ENCODE assay signal across 8 mouse cellular contexts in genomic region chr4:143324925-143325624, GRCm38 (mm10). TPM values are rescaled to one million over a fixed set of nuclear protein-coding genes. Genes with fewer than 3 reads are reported as not detected.
DNase-seq lines count a peak whose midpoint lies in the region; ATAC-seq and TF ChIP-seq lines count a peak whose summit lies in the region.

No protein-coding gene starts in this region.

- H3K36me3 ChIP-seq in heart, adult 2 months (ENCODE audit: control insufficient read depth, insufficient read depth, low read length), result no peaks in the 10 kb centered on the region
- peaks cover 7% of the 10 kb centered on the region; the same call in 1 of the 2 replicates for H3K36me3 ChIP-seq in hindbrain, embryonic 10.5 days

- no peaks in the 10 kb centered on the region for H3K4me1 ChIP-seq in heart, adult 2 months (ENCODE audit: control insufficient read depth, insufficient read depth, low read length)
- peaks cover 24% of the 10 kb centered on the region for H3K4me1 ChIP-seq in hindbrain, embryonic 10.5 days (replicated peaks)

- peak; percentile 28 for ATAC-seq in megakaryocyte progenitor cell, adult 5-6 weeks (replicated peaks; ENCODE audit: poor library complexity)

- no peak for TF ChIP-seq POLR2A in heart, adult 2 months (IDR thresholded peaks at IDR 0.05; ENCODE audit: insufficient read depth, low read depth, low read length)
- no peak for TF ChIP-seq POLR2A in brain, embryonic 14.5 days (IDR thresholded peaks at IDR 0.05; ENCODE audit: borderline replicate concordance, extremely low read depth, insufficient read depth, insufficient read length, poor library complexity, severe bottlenecking)

- H3K4me3 ChIP-seq in heart, adult 2 months, result peak overlapping the region; percentile 24
- H3K4me3 ChIP-seq in hindbrain, embryonic 10.5 days, result peak overlapping the region; percentile 41

- H3K9me3 ChIP-seq in hindbrain, embryonic 10.5 days, result no peaks in the 10 kb centered on the region

- no peak for TF ChIP-seq CTCF in heart, adult 2 months (IDR thresholded peaks at IDR 0.05)
- no peak for TF ChIP-seq CTCF in brain, embryonic 14.5 days (IDR thresholded peaks at IDR 0.05; ENCODE audit: borderline replicate concordance, extremely low read depth, insufficient read depth, insufficient read length)

- WGBS in heart, adult 2 months, result 24% methylated on average over 15 of the region's 15 CpGs
- 31% methylated on average over 15 of the region's 15 CpGs for WGBS in hindbrain, embryonic 10.5 days

- H3K27me3 ChIP-seq in heart, adult 2 months (ENCODE audit: control insufficient read depth, insufficient read depth, low read length), result no peaks in the 10 kb centered on the region
- H3K27me3 ChIP-seq in hindbrain, embryonic 10.5 days (ENCODE audit: insufficient read depth, poor library complexity, severe bottlenecking), result no peaks in the 10 kb centered on the region

- no peak overlapping the region for H3K27ac ChIP-seq in heart, adult 2 months
- H3K27ac ChIP-seq in hindbrain, embryonic 10.5 days, result peak overlapping the region; percentile 83

- no peak overlapping the region for H3K9ac ChIP-seq in heart, adult 2 months (ENCODE audit: low read depth, low read length)

- DNase-seq in heart, adult 2 months, result no peak
- DNase-seq in heart, adult 11 months, result no peak
- peak; percentile 64 for DNase-seq in brain, embryonic 14.5 days (ENCODE audit: low read depth)
- no peak for DNase-seq in hindbrain, embryonic 10.5 days (ENCODE audit: low spot score)
- no peak for DNase-seq in adrenal gland, adult 2 months
- no peak for DNase-seq in cerebellum, postnatal 14 days
- DNase-seq in adrenal gland, adult 8-10 months, result no peak

- TF ChIP-seq EP300 in heart, adult 2 months (IDR thresholded peaks at IDR 0.05; ENCODE audit: insufficient read depth, low read depth, low read length), result no peak

- H3K79me2 ChIP-seq in heart, adult 2 months (replicated peaks; ENCODE audit: control insufficient read depth, insufficient read depth, low read length), result no peaks in the 10 kb centered on the region

- intact Hi-C loops in heart, adult 2 months (cut with DNase I), result loop anchor here (1.0 kb wide), 1 partner anchor 55 kb away; no protein-coding TSS in a partner anchor

RNA-seq across cellular contexts. Expression of gene Lrrc38, which starts 24.5 kb away (rescaled TPM):
- total RNA-seq in heart, adult 2 months (2021), result not detected
- polyA plus RNA-seq in heart, adult 2 months (2012; rRNA removed), result 0.47 and 1.8 TPM in 2 replicates
- polyA plus RNA-seq in brain, embryonic 14.5 days (2012; rRNA removed), result 0.23 TPM in 2 replicates
- 0.14 and 0.18 TPM in 2 replicates for polyA plus RNA-seq in hindbrain, embryonic 10.5 days (2016; fragmentation: Nextera tagmentation; extraction: Ambion mirVana)
- not detected in 2 replicates for total RNA-seq in megakaryocyte progenitor cell, adult 5-6 weeks (2015)
- total RNA-seq in megakaryocyte progenitor cell, adult 5-6 weeks (2017), result not detected in 2 replicates
- total RNA-seq in adrenal gland, adult 2 months (2021), result under 1 TPM; 0.20 to 0.24 TPM
- polyA plus RNA-seq in adrenal gland, adult 2 months (2012; rRNA removed), result 0.59 and 0.91 TPM in 2 replicates
- under 1 TPM; 0.29 to 0.70 (median 0.45) TPM for total RNA-seq in adrenal gland, adult 8-10 months (2022)

RNA-seq across cellular contexts. Expression of gene Pdpn, which starts 25.7 kb away (rescaled TPM):
- total RNA-seq in heart, adult 2 months (2021), result 1 to 10 TPM; 5.8 TPM
- polyA plus RNA-seq in heart, adult 2 months (2012; rRNA removed), result 2.7 and 5.0 TPM in 2 replicates
- 24.7 and 33.6 TPM in 2 replicates for polyA plus RNA-seq in brain, embryonic 14.5 days (2012; rRNA removed)
- 85.2 and 113 TPM in 2 replicates for polyA plus RNA-seq in hindbrain, embryonic 10.5 days (2016; fragmentation: Nextera tagmentation; extraction: Ambion mirVana)
- total RNA-seq in megakaryocyte progenitor cell, adult 5-6 weeks (2015), result not detected in 2 replicates
- total RNA-seq in megakaryocyte progenitor cell, adult 5-6 weeks (2017), result not detected in 2 replicates
- total RNA-seq in adrenal gland, adult 2 months (2021), result 1 to 10 TPM; 5.7 to 9.7 TPM
- 1.1 and 1.7 TPM in 2 replicates for polyA plus RNA-seq in adrenal gland, adult 2 months (2012; rRNA removed)
- total RNA-seq in adrenal gland, adult 8-10 months (2022), result 10 to 100 TPM in 2 of 4 experiments, 1 to 10 TPM in 2; 6.6 to 13.7 (median 10.0) TPM

Comparison
In these comparisons a context has a peak if more than half of its experiments do, and no peak if none do; other contexts are left out.
1. RNA of gene Pdpn, which starts 25.7 kb away (total RNA-seq): 6.6 to 13.7 TPM in adrenal gland, adult 8-10 months, 5.7 to 9.7 TPM in adrenal gland, adult 2 months and 5.8 TPM in heart, adult 2 months; not detected in megakaryocyte progenitor cell, adult 5-6 weeks; every median in the first group is over 4 times any median in the second.